Mouse (Mus musculus) adrenal gland, postnatal 14 days (tissue): ENCODE data around the gene Cmtm6. TPM values are rescaled to one million over a fixed set of nuclear protein-coding genes. Genes with fewer than 3 reads are reported as not detected.

ENCODE experiments used
- DNase-seq: peaks from one replicate; pipeline ENCODE4 v3.0.0; 2021; ENCODE audit warnings: mixed read lengths
- total RNA-seq: library from RNA; stranded (reverse); gene quantifications from 2 replicates; pipeline ENCODE4 v1.2.3, GENCODE M21; 2021

The Cmtm6 gene
- total RNA-seq, 1 experiment from 2014 or later: 57.6 TPM

DNA sequence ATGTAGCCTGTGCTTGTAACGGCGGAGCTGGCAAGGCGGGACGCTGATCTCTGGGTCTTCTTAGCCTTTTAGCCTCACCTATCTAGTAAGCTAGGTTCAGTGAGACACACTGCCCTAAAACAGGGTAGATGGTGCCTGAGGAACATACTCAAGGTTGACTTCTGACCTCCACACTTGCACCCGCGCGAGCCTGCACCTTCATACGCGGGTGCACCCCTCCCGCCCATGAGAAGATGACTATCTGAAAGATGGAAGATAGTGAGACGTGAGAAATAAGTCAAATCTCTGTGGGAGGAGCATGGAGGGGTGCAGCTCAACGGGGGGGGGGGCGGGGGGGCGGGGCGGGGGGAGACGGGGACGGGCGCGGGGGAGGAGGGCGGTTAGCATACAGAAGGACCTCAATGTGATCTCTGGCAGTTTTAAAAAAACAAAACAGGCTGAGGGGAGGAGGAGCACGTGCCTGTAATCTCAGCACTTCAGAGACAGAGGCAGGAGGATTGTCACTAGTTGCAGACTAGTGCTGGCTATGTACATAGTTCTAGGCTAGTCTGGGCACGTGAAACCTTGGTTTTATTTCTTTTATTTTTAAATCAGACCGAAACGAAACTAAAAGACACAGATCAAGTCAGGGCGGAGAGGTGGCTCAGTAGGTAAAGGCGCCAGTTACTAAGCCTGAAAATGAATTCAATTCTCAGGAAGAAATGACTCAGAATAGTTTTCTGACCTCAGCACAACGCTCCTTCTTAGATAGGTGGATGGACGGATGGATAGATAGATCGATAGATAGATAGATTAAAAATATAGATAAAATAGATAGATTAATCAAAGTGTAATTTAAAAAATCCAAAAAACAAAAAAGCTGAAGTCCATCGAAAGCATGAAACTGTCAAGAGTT, 758 bp upstream of the Cmtm6 start:
- DNase-seq: peak; percentile 36

DNA sequence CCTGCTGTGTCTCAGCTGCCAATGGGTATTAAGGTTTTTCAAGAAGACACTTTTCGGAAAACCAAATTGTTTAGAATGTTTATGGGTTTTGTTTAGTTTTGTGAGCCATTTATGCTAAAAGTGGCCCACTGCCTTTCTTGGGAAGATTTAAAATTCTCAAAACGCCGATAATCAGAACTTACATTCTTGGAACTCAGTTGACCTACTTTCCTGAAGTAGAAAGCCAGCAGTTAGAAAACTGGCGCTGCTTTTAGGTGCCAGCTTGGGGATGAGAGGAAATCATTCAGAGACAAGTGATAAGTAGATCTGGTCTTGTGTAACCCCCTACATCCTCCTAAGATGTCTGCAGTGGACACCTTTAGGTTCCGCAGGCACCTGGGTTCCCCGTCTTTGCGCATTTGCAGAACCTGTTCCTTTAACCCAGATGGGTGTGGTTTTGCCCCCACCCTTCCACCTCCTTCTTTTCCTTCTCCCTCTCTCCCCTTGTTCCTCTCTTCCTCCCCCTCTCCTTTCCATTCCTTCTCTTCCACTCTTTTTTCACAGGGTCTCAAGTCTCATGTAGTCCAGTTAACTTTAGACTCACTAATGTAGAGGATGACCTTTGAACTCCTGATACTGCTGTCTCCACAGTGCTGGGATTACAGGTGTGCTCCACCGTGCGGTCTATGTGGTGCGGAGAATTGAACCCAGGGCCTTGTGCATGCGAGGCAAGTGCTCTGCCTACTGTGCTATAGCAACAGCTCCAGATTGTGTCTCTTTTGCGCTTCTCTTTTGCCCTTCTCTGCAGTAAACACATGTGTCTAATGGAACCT, 1.2 kb downstream of the Cmtm6 start:
- peak; percentile 27 for DNase-seq

DNA sequence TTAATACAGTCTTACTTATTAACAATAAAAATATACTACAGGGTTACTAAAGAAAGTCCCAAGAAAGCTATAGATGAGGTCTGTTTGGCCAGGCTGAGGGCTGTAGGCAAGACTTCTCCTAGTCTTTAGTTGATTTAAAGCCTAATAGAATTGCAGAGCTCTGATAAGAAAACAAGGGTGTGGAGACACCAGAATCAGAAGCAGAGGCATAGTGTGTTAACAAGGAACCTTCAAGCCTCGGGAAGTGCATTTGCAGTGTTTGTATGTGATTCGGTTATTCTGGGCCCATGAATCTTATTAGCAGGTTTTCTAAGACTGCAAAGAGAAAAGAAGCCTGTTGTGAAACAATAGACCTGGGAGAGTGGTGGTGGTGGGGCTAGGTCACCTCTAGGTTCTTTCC, 2.3 kb downstream of the Cmtm6 start:
- no peak for DNase-seq

DNA sequence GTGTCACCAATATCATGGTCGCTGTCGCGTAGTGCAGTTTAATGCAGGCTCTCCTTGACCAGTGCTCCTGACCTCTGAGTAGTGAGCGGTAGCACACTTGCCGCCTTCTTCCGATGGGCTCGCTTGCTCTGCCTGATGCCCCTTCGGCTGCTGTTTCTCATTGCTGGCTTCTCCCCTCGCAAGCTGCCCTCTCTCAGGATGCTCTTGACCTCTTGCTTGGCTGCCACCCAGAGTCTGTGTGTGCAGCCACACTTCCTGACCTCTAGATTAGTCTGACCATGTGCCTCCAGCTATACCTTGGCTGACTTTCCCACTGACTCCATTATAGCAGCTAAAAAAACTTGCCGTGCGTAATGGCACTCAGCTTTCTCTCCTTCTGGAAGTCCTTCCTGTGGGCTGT, 5.5 kb downstream of the Cmtm6 start:
- peak; percentile 51 for DNase-seq

DNA sequence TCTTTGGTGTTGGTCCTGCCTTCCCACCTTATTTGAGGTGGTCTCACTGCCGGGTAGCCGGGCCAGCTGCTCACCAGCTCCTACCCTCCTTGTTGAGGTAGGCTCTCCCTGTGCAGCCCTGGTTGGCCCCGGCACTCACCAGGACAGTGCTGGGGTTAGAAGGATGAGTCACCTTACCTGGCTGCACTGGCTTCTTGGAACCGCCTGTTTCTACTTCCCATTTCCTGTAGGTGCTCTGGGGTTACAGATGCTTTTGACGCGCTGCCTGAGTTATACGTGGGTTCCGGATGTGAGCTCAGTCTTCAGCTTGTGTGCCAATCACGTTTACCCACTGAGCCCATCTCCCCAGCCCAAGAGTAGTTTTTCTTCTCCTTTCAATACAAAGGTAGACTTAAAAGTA, 9.4 kb downstream of the Cmtm6 start:
- DNase-seq: no peak

DNA sequence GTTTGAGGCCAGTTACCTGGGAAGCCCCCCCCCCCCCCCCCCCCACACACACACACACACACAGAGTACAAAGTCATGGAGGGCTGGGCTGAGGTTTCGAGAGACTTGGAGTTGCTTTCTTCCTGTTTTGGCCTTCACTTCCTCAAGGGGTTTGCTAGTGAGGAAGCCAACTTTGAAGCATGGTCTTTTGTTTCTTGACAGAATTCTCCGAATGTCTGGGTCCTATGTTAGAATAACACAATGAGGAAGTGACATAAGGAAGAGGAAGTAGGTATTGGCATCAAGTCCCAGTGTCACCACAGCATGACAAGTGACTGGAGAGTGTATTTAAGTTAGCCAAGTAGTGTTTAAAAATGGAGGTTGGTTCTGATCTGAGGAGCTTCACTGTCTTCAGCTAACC, 11.8 kb downstream of the Cmtm6 start:
- DNase-seq: no peak

DNA sequence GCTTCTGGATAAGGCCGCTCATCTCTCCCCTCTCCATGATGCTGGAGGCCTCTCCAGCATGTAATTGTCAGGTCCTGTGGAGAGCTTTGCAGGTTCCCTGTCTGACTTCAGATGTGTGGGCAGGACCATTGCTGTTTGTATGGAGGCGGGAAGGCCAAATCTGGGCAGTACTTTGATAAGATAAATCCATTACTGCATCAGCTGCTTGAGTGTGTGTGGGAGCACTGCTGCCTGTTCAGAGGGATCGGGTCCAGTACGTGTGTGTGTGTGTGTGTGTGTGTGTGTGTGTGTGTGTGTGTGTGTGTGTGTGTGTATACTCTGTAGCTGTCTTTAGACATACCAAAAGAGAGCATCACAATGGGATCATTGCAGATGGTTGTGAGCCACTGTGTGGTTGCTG, 14.2 kb downstream of the Cmtm6 start:
- no peak for DNase-seq

DNA sequence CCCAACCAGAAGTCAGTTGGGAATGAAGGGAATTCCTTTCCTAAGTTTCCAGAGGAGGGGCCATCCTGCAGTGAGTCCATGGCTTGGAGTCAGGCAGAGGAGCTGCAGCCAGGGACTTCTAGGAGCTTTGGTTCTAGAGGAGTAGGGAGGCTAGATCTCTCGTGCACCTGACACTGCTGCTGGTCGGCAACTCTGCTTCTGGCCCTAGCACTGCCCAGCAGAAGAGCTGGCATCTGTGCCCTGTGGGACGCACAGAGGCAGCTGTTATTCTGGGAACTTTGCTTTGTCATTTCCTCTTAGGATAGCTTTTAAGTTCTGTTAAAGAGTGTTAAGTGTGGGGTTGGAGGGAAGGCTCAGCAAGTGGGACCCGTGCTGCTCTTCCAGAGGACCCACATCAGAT, 14.7 kb downstream of the Cmtm6 start:
- no peak for DNase-seq

DNA sequence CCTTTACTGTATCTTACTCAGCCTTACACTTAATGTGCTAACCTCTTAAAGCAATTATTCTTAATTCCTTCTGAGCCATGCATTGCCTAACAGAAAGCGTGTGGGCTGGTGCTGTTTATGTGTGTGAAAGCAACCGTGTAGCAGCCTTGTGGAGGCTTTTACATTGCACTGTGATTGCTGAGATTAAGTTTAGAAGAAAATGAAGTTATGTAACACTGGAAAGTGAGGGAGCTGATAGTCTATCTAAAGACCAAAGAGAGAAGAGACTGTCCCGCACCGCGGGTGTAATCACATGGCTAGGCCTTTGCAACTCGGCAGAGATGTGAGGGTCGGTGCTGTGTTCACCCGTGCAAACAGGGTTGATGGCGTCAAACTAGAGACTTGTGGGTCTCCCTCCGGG, 16.1 kb downstream of the Cmtm6 start:
- no peak for DNase-seq

DNA sequence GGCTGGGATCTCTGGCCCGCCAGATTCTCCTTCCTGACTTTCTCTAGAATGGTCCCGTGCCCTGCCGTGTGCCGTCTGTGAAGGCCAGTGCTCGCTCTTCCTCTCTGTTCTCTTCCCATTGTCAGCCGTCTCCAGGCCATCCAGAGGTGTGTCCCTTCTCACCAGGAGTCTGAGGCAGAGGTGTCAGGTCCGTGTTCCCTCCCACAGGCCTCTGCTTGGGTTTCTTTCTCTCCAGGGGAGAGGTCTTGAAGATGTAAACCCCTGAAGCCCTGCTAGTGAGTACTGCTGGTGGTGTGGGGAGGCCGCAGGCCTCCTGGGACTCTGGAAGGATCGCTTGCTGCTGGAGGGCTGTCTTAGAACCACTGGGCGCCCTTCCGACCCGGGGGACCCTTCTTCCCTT, 16.6 kb downstream of the Cmtm6 start:
- DNase-seq: no peak

DNA sequence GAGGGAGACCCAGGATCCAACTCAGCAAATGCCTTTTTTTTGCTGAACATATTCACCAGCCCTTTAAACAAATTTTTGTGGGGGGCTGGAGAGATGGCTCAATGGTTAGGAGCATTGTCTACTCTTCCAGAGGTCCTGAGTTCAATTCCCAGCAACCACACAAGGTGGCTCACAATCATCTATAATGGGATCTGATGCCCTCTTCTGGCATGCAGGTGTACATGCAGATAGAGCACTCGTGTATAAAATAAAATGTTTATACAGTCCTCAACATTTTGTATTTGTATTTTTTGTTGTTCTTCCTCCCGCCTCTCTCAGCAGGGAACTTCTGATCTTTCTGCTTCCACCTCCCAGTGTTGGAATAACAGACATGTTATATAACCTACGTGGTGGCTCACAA, 20.7 kb downstream of the Cmtm6 start:
- no peak for DNase-seq

DNA sequence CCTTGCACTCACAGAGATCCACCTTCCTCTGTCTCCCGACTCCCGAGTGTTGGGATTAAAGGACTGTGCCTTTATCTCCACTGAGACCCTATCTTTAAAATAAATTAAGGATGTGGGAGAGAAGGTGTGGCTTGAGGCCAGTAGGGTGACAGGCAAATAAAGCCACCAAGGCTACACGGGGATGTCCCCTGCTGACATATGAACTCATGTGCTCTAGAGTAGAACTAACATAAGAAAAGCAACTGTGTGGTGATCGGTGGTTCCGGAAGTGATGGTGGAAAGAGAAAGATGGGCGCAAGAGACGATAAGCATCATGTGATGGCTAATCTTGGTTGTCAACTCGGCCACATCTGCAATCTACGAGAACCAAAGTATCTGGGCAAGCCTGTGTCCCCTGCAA, 21.4 kb downstream of the Cmtm6 start:
- no peak for DNase-seq

DNA sequence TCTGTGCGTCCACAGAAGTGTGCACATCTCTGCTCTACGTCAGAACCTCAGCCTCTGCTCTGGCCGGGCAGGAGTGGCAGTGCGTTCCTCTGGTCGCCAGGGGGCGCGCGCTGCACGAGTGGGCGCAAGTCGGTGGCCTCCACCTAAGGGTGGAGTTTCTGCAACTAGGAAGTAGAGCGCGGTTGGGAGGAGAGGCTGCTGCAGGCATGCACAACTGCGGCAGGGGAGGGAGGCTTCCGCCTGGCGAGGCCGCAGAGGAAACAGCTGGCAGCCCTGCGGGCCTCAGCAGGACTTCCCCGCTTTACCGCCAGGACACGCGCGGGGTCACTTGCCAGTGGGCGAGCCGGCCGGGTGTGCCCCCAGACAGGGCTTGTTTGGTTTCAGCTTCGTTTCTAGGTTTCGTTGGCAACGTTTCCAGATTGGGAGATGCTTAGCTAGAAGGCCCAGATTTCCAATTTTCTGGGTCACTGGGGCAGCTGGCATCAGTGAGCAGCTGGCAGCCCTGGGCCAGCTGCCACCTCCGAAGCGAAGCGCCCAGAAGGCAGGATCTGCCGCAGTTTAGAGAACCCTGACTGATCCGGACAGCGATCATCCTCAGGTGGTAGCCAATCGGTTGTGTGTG, 22.1 kb downstream of the Cmtm6 start:
- DNase-seq: peak; percentile 97

DNA sequence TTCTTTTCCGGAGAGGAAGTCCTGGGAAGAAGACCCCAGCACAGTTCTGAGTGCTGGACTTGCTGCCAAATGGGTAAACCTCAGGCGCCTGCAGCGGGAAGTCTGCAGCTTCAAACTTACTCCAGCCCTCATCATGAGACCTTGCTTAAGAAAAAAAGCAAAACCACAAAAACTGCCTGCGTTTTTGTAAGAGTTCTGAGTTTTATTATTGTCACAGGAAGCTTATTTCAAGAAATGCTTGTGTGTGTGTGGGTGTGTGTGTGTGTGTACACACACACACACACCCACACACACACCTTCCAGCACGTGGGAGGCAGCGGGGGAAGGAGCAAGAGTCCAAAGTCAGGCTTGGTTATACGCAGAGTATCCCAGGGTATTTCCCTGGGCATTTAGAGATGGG, 27.4 kb downstream of the Cmtm6 start:
- DNase-seq: no peak

DNA sequence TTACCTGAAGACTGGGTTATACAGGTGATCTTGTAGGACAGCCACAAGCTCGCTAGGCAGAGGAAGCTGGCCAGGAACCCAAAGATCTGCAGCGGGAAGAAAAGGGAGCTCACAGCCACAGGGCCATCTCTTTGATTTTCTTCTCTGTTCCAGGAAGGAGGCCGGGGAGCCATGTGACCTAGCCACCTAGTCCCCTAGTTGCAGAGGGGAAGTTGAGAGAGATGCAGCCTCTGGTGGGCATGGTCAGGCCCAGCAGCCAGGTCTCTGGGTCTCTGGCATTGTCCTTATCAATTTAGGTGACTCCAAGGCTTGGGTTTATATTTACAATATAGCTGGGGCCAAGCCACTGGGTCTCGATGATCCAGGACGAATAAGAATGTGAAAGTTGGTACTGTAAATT, 27.9 kb downstream of the Cmtm6 start:
- DNase-seq: no peak

DNA sequence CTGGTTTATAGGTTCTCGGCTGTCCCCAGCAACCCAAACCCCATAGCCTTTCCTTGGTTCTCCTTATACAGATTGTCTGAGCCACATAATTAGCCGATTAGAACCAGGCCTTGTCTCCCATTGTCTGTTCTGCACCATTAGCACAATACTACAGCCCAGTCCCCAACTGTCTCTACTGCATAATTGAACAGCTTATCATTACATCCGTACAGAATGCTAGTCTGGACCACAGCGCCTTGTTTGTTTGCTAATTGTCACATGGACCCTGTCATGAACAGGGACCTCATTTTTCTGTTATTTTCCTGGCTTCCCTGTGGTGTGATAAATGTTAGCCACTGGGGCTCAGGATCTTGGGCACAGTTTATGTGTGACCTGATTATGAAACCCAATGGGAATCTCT, 29.0 kb downstream of the Cmtm6 start:
- DNase-seq: no peak

DNA sequence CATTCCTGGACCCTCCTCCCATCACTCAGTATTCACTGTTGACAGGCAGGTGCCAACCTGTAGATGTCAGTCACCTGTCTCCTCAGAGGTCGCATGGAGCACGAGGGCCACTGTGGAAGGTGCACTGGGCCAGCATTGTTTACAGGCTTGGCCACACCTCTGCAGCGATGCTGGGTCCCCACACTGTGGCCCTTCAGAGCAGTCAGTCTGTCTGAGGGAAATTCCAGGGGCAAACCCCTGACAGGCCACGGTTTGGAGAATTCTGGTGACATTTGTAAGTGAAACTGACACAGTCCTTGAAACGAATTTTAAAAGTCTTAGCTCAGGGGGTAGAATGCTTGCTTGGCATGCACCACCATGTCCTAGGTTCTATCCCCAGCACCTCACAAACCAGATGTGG, 29.4 kb downstream of the Cmtm6 start:
- no peak for DNase-seq

DNA sequence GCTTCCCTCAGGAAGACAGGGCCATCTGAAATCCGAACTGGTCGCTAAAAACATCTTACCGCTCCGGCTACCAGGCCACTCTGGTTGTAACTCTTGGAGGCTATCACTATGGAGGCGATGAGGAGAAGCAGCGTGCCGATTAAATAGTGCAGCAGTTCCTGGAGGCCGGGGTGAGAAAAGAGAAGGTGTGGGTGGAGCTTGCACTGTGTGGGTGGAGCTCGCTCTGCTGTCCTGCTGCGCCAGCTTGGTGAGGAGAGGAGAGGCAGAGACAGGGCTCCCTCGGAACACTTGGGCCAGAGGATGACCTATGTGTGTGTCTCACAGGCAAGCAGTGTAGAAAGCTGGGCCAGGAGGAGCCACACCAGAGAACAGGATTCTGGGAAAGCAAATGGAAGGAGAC, 30.9 kb downstream of the Cmtm6 start:
- DNase-seq: no peak

DNA sequence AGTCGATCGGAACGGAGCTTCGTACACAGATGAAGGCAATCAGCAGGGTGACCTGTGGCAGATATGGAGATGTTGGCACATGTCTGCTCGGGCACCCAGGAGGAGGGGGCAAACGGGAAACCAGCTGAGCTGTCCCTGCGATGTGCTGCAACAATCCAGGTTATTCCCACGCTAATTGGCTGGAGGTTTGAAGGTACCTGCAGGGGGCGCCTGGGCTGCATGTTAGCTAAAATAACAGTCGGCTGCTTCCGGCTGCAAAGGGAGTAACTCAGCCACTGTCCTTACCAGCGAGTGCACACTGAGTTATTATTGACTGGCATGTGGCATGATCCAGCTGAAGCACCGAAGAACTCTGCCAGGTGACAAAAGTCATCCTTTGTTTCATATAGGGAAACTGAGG, 32.4 kb downstream of the Cmtm6 start:
- peak; percentile 65 for DNase-seq

DNA sequence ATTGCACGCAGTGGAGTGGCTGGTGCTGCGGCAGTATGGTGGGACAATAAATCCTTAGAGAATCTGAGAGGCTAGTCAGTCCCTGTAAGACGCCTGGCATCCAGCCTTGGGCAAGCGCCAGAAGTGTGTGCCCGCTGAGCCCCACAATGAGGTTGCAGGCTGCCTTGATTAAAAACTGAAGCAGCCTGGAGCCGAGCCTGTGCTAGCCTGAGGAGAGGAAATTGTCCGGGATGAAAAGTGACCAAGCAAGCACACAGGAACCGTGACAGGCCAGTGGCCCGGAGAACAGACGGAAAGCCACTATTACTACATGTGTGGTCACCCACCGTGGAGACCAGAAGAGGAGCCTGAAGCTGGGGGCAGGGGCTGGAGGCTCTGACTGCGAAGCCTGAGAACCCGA, 36.1 kb downstream of the Cmtm6 start:
- DNase-seq: peak; percentile 74

DNA sequence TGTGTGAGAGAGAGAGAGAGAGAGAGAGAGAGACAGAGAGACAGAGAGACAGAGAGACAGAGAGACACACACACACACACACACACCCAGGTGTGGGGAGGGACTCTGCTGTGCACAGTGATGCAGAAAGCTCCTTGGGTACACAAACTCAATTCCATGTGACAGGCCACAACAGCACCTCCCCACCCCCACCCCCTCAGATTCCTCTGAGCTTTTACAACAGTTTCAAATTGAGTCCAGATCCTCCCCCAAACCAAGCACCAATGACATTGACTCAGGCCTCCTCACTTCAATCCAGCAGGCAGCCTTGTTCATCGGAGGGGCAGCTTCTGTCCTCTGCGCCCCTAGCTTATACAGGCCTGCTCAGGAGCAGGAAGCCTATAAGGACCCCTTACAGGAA, 36.6 kb downstream of the Cmtm6 start:
- DNase-seq: no peak

DNA sequence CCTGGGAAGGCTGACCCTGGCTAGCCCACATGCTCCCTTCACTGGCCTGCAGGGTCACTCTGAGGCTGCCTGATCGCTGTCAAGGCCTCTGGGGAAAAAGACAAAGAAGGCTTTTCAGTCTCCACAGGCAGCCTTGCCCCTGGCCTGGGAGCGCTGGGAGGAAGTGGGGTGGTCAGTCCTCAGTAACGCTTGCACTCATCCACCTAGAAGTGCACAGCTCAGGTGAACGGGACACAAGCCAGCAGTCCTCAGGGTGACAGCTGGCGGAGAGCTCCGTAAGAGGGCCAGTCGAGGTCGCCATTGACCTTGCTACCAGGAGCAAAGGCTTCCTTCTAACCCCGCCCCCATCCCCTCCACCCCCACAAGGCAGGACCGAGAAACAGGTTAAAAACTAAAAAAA, 37.1 kb downstream of the Cmtm6 start:
- DNase-seq: no peak

DNA sequence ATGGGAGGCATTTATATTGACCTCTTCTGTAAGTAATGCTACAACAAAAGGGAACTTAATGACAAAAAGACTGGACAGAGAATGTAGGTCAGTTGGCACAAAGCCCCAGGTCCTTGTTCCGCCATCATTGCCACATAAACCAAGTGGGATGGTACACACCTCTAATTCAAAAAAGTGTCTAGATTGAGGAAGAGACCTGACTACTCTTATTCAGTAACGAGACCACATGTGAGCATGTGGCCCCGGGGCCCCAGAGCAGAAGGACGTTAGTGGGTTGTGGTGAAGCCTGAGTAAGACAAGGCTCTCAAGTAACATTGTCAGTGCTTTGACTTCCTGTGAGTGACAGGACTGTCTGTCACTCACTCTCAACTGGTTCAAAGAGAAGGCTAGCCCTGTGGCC, 39.3 kb downstream of the Cmtm6 start:
- peak; percentile 37 for DNase-seq
